8 mouse cellular contexts compared by ENCODE assay signal in the genomic region with DNA sequence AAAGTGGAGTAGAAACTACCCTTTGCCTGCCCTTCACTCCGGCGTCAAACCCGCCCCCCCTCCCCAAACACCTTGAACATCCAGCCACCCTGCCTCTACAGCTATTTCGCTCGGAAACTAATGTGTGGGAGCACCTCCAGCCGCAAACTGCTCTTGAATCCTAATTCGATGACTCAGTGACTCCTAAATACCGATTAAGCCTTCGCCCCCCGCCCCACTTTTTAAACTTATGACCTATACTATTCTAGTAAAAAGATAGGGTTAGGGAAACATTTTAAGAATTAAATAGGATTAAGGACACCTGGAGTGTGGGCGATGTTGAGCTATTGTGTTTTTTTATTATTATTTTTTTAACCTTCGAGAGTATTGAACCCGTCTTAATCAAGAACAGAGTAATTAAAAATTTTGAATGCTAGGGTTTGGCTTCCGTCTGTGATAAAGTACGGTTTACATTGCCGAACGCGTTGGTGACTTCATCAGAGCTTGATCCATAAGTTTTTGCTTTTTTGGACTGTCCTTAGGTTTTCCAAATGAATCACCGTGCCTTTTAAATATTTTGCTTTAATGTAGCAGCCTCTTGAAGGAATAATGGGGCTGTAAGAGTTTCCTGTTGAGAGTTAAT. TPM values are rescaled to one million over a fixed set of nuclear protein-coding genes. Genes with fewer than 3 reads are reported as not detected.
DNase-seq lines count a peak whose midpoint lies in the region; ATAC-seq and TF ChIP-seq lines count a peak whose summit lies in the region.

No protein-coding gene starts in this region.

- WGBS in heart, embryonic 11.5 days (ENCODE audit: insufficient replicate concordance) = under 1% methylated on average over 19 of the region's 19 CpGs
- 0% methylated on average over 19 of the region's 19 CpGs for WGBS in embryonic facial prominence, embryonic 15.5 days
- WGBS in liver, embryonic 11.5 days = under 1% methylated on average over 19 of the region's 19 CpGs

- no peak for TF ChIP-seq CTCF in E14TG2a.4 (conservative IDR thresholded peaks at IDR 0.05; ENCODE audit: low read length)

- no peaks in the 10 kb centered on the region for H3K36me3 ChIP-seq in heart, embryonic 11.5 days (ENCODE audit: control insufficient read depth, insufficient read depth, low read length)
- peaks cover 2% of the 10 kb centered on the region; the same call in 1 of the 2 replicates for H3K36me3 ChIP-seq in E14TG2a.4 (ENCODE audit: insufficient read depth, low read length)
- no peaks in the 10 kb centered on the region for H3K36me3 ChIP-seq in embryonic facial prominence, embryonic 15.5 days
- no peaks in the 10 kb centered on the region for H3K36me3 ChIP-seq in liver, embryonic 11.5 days (ENCODE audit: control insufficient read depth, insufficient read depth, low read length)

- H3K9ac ChIP-seq in heart, embryonic 11.5 days (ENCODE audit: low read depth, low read length) = peak overlapping the region; percentile 96
- H3K9ac ChIP-seq in embryonic facial prominence, embryonic 15.5 days = peak overlapping the region; percentile 97
- H3K9ac ChIP-seq in liver, embryonic 11.5 days (ENCODE audit: low read depth, low read length) = peak overlapping the region; percentile 92

- no peaks in the 10 kb centered on the region for H3K9me3 ChIP-seq in heart, embryonic 11.5 days (replicated peaks; ENCODE audit: control insufficient read depth, low read length)
- no peaks in the 10 kb centered on the region for H3K9me3 ChIP-seq in E14TG2a.4 (ENCODE audit: low read length)
- H3K9me3 ChIP-seq in embryonic facial prominence, embryonic 15.5 days (replicated peaks) = no peaks in the 10 kb centered on the region
- H3K9me3 ChIP-seq in liver, embryonic 11.5 days (ENCODE audit: control insufficient read depth, low read length) = no peaks in the 10 kb centered on the region

- H3K4me3 ChIP-seq in heart, embryonic 11.5 days (ENCODE audit: low read depth, low read length) = peak overlapping the region; percentile 88
- H3K4me3 ChIP-seq in E14TG2a.4 (replicated peaks; ENCODE audit: low read length) = peak overlapping the region; percentile 89
- peak overlapping the region; percentile 93 for H3K4me3 ChIP-seq in embryonic facial prominence, embryonic 15.5 days (replicated peaks)
- peak overlapping the region; percentile 89 for H3K4me3 ChIP-seq in liver, embryonic 11.5 days (ENCODE audit: low read depth, low read length)

- H3K4me2 ChIP-seq in heart, embryonic 11.5 days = peak overlapping the region; percentile 75
- peak overlapping the region; percentile 67 for H3K4me2 ChIP-seq in embryonic facial prominence, embryonic 15.5 days (replicated peaks)
- peak overlapping the region; percentile 87 for H3K4me2 ChIP-seq in liver, embryonic 11.5 days

- H3K27me3 ChIP-seq in heart, embryonic 11.5 days (ENCODE audit: control insufficient read depth, insufficient read depth, low read length) = no peaks in the 10 kb centered on the region
- 0 out of 2 replicates have a peak, but pooled peaks cover 5% of the 10 kb centered on the region for H3K27me3 ChIP-seq in E14TG2a.4 (ENCODE audit: insufficient read depth, low read length)
- no peaks in the 10 kb centered on the region for H3K27me3 ChIP-seq in embryonic facial prominence, embryonic 15.5 days
- no peaks in the 10 kb centered on the region for H3K27me3 ChIP-seq in liver, embryonic 11.5 days (replicated peaks; ENCODE audit: control insufficient read depth, insufficient read depth, low read length)

- DNase-seq in heart, adult 18-20 months = no peak
- no peak for DNase-seq in liver, embryonic 11.5 days (ENCODE audit: low spot score)
- no peak for DNase-seq in frontal cortex, postnatal 36 days (ENCODE audit: low spot score in 2 of 2)
- no peak for DNase-seq in natural killer cell, adult 2 months (ENCODE audit: low spot score in 2 of 2)
- no peak for DNase-seq in adrenal gland, adult (ENCODE audit: inconsistent age in 2 of 2, low spot score in 1 of 2)

- H3K27ac ChIP-seq in heart, embryonic 11.5 days (ENCODE audit: low read depth, low read length) = peak overlapping the region; percentile 99
- peak overlapping the region; percentile 100 for H3K27ac ChIP-seq in embryonic facial prominence, embryonic 15.5 days (replicated peaks)
- peak overlapping the region; percentile 82; the same call in 1 of the 2 replicates for H3K27ac ChIP-seq in liver, embryonic 11.5 days (ENCODE audit: low read depth, low read length)

- peaks cover 9% of the 10 kb centered on the region for H3K4me1 ChIP-seq in heart, embryonic 11.5 days (ENCODE audit: control insufficient read depth, insufficient read depth, low read length)
- H3K4me1 ChIP-seq in E14TG2a.4 (replicated peaks; ENCODE audit: low read depth, low read length) = peaks cover 40% of the 10 kb centered on the region
- peaks cover 12% of the 10 kb centered on the region for H3K4me1 ChIP-seq in embryonic facial prominence, embryonic 15.5 days
- peaks cover 8% of the 10 kb centered on the region for H3K4me1 ChIP-seq in liver, embryonic 11.5 days (replicated peaks; ENCODE audit: control insufficient read depth, insufficient read depth, low read length)

- ATAC-seq in heart, embryonic 11.5 days (replicated peaks; ENCODE audit: insufficient number of reproducible peaks, low FRiP score, low TSS enrichment) = no peak
- no peak for ATAC-seq in embryonic facial prominence, embryonic 15.5 days (ENCODE audit: insufficient number of reproducible peaks, low FRiP score, low TSS enrichment, low read depth)
- no peak for ATAC-seq in liver, embryonic 11.5 days (replicated peaks; ENCODE audit: low FRiP score)

RNA-seq across cellular contexts. Expression of gene Spred1, which starts 0.9 kb away (rescaled TPM):
- polyA plus RNA-seq in heart, embryonic 11.5 days (2014; fragmentation: Nextera tagmentation; extraction: Ambion mirVana) = 9.8 and 10.9 TPM in 2 replicates
- 10 to 100 TPM; 13.6 to 14.4 TPM for total RNA-seq in heart, adult 18-20 months (2021)
- polyA plus RNA-seq in embryonic facial prominence, embryonic 15.5 days (2015; fragmentation: Nextera tagmentation; extraction: Ambion mirVana) = 17.5 and 18.9 TPM in 2 replicates
- polyA plus RNA-seq in liver, embryonic 11.5 days (2014; fragmentation: Nextera tagmentation; extraction: Ambion mirVana) = 7.5 and 7.7 TPM in 2 replicates
